Mouse (Mus musculus): Measurements from ENCODE around the gene Optn.

The Optn gene

GRCm38 (mm10) chr2:5029808-5030207 is 34.0 kb downstream of the Optn start:
- DNase-seq (ENCODE audit: low spot score) = no peak

GRCm38 (mm10) chr2:5028047-5028446 is 35.8 kb downstream of the Optn start:
- no peak for DNase-seq (ENCODE audit: low spot score)

GRCm38 (mm10) chr2:5027057-5027456 is 36.8 kb downstream of the Optn start:
- no peak for DNase-seq (ENCODE audit: low spot score)

- no peak for DNase-seq (ENCODE audit: low spot score)
These were observed 38.6 kb downstream of the Optn start for GRCm38 (mm10) chr2:5025162-5025733.

- no peak for DNase-seq (ENCODE audit: low spot score)
These were observed 40.0 kb downstream of the Optn start for GRCm38 (mm10) chr2:5023699-5024399.

GRCm38 (mm10) chr2:5023275-5023674 is 40.6 kb downstream of the Optn start:
- no peak for DNase-seq (ENCODE audit: low spot score)

GRCm38 (mm10) chr2:5019708-5020107 is 44.1 kb downstream of the Optn start:
- no peak for DNase-seq (ENCODE audit: low spot score)

GRCm38 (mm10) chr2:5016922-5017321 is 46.9 kb downstream of the Optn start:
- no peak for DNase-seq (ENCODE audit: low spot score)

- no peak for DNase-seq (ENCODE audit: low spot score)
These were observed 48.3 kb downstream of the Optn start for GRCm38 (mm10) chr2:5015527-5015926.

GRCm38 (mm10) chr2:5014616-5015015 is 49.2 kb downstream of the Optn start:
- DNase-seq (ENCODE audit: low spot score) = no peak

- peak; percentile 90 for DNase-seq (ENCODE audit: low spot score)
These were observed 51.1 kb downstream of the Optn start, which contains the start of gene Mcm10 for GRCm38 (mm10) chr2:5012491-5013324. TSS of gene Mcm10 (minus strand) at chr2:5012791.

- no peak for DNase-seq (ENCODE audit: low spot score)
These were observed 51.9 kb downstream of the Optn start for GRCm38 (mm10) chr2:5011898-5012490.

GRCm38 (mm10) chr2:5007107-5007506 is 56.7 kb downstream of the Optn start:
- DNase-seq (ENCODE audit: low spot score) = no peak

- DNase-seq (ENCODE audit: low spot score) = no peak
These were observed 62.6 kb downstream of the Optn start for GRCm38 (mm10) chr2:5001266-5001665.

- no peak for DNase-seq (ENCODE audit: low spot score)
These were observed 64.9 kb downstream of the Optn start for GRCm38 (mm10) chr2:4998905-4999304.

GRCm38 (mm10) chr2:4996421-4996824 is 67.4 kb downstream of the Optn start:
- no peak for DNase-seq (ENCODE audit: low spot score)

- no peak for DNase-seq (ENCODE audit: low spot score)
These were observed 68.2 kb downstream of the Optn start for GRCm38 (mm10) chr2:4995646-4996045.

- DNase-seq (ENCODE audit: low spot score) = no peak
These were observed 69.4 kb downstream of the Optn start for GRCm38 (mm10) chr2:4994436-4994835.

- no peak for DNase-seq (ENCODE audit: low spot score)
These were observed 70.3 kb downstream of the Optn start for GRCm38 (mm10) chr2:4993584-4993983.

GRCm38 (mm10) chr2:4988826-4989424 is 74.9 kb downstream of the Optn start:
- DNase-seq (ENCODE audit: low spot score) = no peak

GRCm38 (mm10) chr2:4987388-4988180 is 76.3 kb downstream of the Optn start:
- no peak for DNase-seq (ENCODE audit: low spot score)

Data from left cerebral cortex, adult 11 months (tissue).